Mouse (Mus musculus): Measurements from ENCODE around the gene Agpat3. TPM values are rescaled to one million over a fixed set of nuclear protein-coding genes. Genes with fewer than 3 reads are reported as not detected.

The Agpat3 gene
- polyA plus RNA-seq, 1 experiment: 1.4 TPM

- TF ChIP-seq TAL1 (IDR thresholded peaks at IDR 0.05; ENCODE audit: low read length) (no peak), GATA1 (IDR thresholded peaks at IDR 0.05; ENCODE audit: low read length) (no peak)
- no peaks in the 10 kb centered on the region for H3K27me3 ChIP-seq (ENCODE audit: control insufficient read depth)
- peaks cover 3% of the 10 kb centered on the region; the same call in 1 of the 2 replicates for H3K36me3 ChIP-seq (ENCODE audit: control insufficient read depth)
Observed at GRCm38 (mm10) chr10:78311886-78312635, 40.2 kb downstream of the Agpat3 start.

DNA sequence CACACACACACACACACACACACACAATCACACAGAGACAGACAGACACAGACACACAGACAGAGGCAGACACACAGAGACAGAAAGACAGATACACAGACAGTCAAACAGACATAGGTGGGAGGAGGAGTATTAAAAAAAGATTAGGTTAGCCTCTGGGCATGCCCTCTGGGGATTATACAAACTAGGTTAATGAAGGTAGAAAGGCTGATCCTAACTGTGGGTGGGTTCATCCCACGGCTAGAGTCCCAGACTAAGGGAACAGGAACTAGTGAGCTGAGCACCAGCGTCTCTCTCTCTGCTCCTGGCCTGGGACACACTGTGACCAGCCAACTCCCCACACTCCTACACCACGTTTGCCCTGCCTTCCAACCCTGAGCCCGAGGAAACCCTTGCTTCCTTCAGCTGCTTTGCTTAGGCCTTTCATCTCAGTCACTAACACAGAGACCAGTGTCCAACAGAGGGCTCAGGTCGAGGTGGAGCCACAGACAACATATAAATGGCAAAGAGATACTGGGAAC, 41.5 kb downstream of the Agpat3 start:
- H3K9me3 ChIP-seq (ENCODE audit: control insufficient read depth, low read length): no peaks in the 10 kb centered on the region
- H3K4me3 ChIP-seq (replicated peaks): no peak overlapping the region
- peaks cover 9% of the 10 kb centered on the region for H3K4me1 ChIP-seq (ENCODE audit: control insufficient read depth)
- no peaks in the 10 kb centered on the region for H3K27me3 ChIP-seq (ENCODE audit: control insufficient read depth)
- H3K36me3 ChIP-seq (ENCODE audit: control insufficient read depth): peaks cover 3% of the 10 kb centered on the region; the same call in 1 of the 2 replicates
- TF ChIP-seq TAL1 (IDR thresholded peaks at IDR 0.05; ENCODE audit: low read length): no peak

More at GRCm38 (mm10) chr10:78311886-78312635, 40.2 kb downstream of the Agpat3 start:
- Histone ChIP-seq H3K4me1 (ENCODE audit: control insufficient read depth) (peaks cover 9% of the 10 kb centered on the region), H3K4me3 (replicated peaks) (no peak overlapping the region), H3K9me3 (ENCODE audit: control insufficient read depth, low read length) (no peaks in the 10 kb centered on the region)

DNA sequence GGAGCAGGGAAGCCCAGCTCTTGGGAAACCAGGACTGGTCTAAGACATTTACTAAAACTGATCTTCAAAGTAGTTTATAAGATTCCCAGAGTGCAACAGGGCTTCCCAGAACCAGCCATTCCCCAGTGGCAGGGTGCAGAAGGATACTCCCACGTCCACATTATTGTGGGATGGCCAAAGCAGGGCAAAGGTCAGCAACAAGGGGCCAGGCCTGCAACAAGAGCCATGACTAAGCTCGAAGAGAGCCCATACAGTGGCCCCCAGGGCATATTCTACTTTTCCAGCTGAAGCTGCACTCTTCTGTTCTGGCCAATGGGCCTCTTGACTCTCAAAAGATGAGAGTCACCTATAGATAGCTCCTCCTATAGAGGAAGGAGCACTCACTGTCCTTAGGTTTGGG, 43.7 kb downstream of the Agpat3 start:
- H3K36me3 ChIP-seq (ENCODE audit: control insufficient read depth): peaks cover 3% of the 10 kb centered on the region; the same call in 1 of the 2 replicates
- TF ChIP-seq TAL1 (IDR thresholded peaks at IDR 0.05; ENCODE audit: low read length) (no peak), GATA1 (IDR thresholded peaks at IDR 0.05; ENCODE audit: low read length) (no peak)
- H3K27me3 ChIP-seq (ENCODE audit: control insufficient read depth): no peaks in the 10 kb centered on the region
- H3K4me1 ChIP-seq (ENCODE audit: control insufficient read depth): peaks cover 9% of the 10 kb centered on the region
- no peak overlapping the region for H3K4me3 ChIP-seq (replicated peaks)
- H3K9me3 ChIP-seq (ENCODE audit: control insufficient read depth, low read length): no peaks in the 10 kb centered on the region

- Histone ChIP-seq H3K36me3 (ENCODE audit: control insufficient read depth) (peaks cover 3% of the 10 kb centered on the region; the same call in 1 of the 2 replicates), H3K4me3 (replicated peaks) (no peak overlapping the region), H3K9me3 (ENCODE audit: control insufficient read depth, low read length) (no peaks in the 10 kb centered on the region), H3K4me1 (ENCODE audit: control insufficient read depth) (peaks cover 9% of the 10 kb centered on the region), H3K27me3 (ENCODE audit: control insufficient read depth) (no peaks in the 10 kb centered on the region)
- no peak for TF ChIP-seq TAL1 (IDR thresholded peaks at IDR 0.05; ENCODE audit: low read length)
- TF ChIP-seq GATA1 (IDR thresholded peaks at IDR 0.05; ENCODE audit: low read length): no peak
Observed at GRCm38 (mm10) chr10:78307391-78307790, 44.9 kb downstream of the Agpat3 start.

DNA sequence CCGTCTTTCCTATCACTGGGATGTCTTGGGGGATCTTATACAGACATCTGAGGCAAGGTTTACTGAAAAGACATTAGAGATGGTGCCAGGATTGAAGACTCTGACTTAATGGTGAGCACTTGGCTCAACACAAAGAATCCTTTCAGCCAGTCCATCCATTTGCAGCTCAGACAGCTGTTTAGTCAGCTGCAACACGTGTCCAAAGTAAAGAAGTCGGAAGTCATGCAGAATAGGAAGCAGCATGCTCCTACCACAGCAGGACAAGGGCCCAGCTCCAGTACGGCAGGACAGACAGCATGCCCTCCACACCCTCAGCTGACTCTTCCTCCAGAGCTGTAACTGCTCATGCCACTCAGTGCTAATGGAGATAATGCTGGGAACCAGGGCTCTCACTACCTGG, 46.3 kb downstream of the Agpat3 start:
- H3K4me3 ChIP-seq (replicated peaks): no peak overlapping the region
- H3K4me1 ChIP-seq (ENCODE audit: control insufficient read depth): no peaks in the 10 kb centered on the region; the same call in 1 of the 2 replicates
- H3K36me3 ChIP-seq (ENCODE audit: control insufficient read depth): no peaks in the 10 kb centered on the region; the same call in 1 of the 2 replicates
- H3K9me3 ChIP-seq (ENCODE audit: control insufficient read depth, low read length): no peaks in the 10 kb centered on the region
- no peaks in the 10 kb centered on the region for H3K27me3 ChIP-seq (ENCODE audit: control insufficient read depth)
- no peak for TF ChIP-seq TAL1 (IDR thresholded peaks at IDR 0.05; ENCODE audit: low read length)
- no peak for TF ChIP-seq GATA1 (IDR thresholded peaks at IDR 0.05; ENCODE audit: low read length)

- Histone ChIP-seq H3K9me3 (ENCODE audit: control insufficient read depth, low read length) (no peaks in the 10 kb centered on the region), H3K4me1 (ENCODE audit: control insufficient read depth) (no peaks in the 10 kb centered on the region; the same call in 1 of the 2 replicates), H3K4me3 (replicated peaks) (no peak overlapping the region), H3K27me3 (ENCODE audit: control insufficient read depth) (no peaks in the 10 kb centered on the region), H3K36me3 (ENCODE audit: control insufficient read depth) (no peaks in the 10 kb centered on the region; the same call in 1 of the 2 replicates)
- TF ChIP-seq TAL1 (IDR thresholded peaks at IDR 0.05; ENCODE audit: low read length): no peak
- no peak for TF ChIP-seq GATA1 (IDR thresholded peaks at IDR 0.05; ENCODE audit: low read length)
Observed at GRCm38 (mm10) chr10:78304996-78305395, 47.3 kb downstream of the Agpat3 start.

- Histone ChIP-seq H3K4me1 (ENCODE audit: control insufficient read depth) (no peaks in the 10 kb centered on the region; the same call in 1 of the 2 replicates), H3K9me3 (ENCODE audit: control insufficient read depth, low read length) (no peaks in the 10 kb centered on the region), H3K4me3 (replicated peaks) (no peak overlapping the region), H3K27me3 (ENCODE audit: control insufficient read depth) (no peaks in the 10 kb centered on the region), H3K36me3 (ENCODE audit: control insufficient read depth) (no peaks in the 10 kb centered on the region; the same call in 1 of the 2 replicates)
- TF ChIP-seq TAL1 (IDR thresholded peaks at IDR 0.05; ENCODE audit: low read length): no peak
- no peak for TF ChIP-seq GATA1 (IDR thresholded peaks at IDR 0.05; ENCODE audit: low read length)
Observed at GRCm38 (mm10) chr10:78303675-78304074, 48.6 kb downstream of the Agpat3 start.

GRCm38 (mm10) chr10:78300061-78300460, 52.2 kb downstream of the Agpat3 start:
- Histone ChIP-seq H3K27me3 (ENCODE audit: control insufficient read depth) (no peaks in the 10 kb centered on the region), H3K4me1 (ENCODE audit: control insufficient read depth) (peaks cover 6% of the 10 kb centered on the region), H3K9me3 (ENCODE audit: control insufficient read depth, low read length) (no peaks in the 10 kb centered on the region), H3K36me3 (ENCODE audit: control insufficient read depth) (no peaks in the 10 kb centered on the region; the same call in 1 of the 2 replicates), H3K4me3 (replicated peaks) (no peak overlapping the region)
- TF ChIP-seq GATA1 (IDR thresholded peaks at IDR 0.05; ENCODE audit: low read length) (no peak), TAL1 (IDR thresholded peaks at IDR 0.05; ENCODE audit: low read length) (no peak)
